ENCODE assay signal across 11 mouse cellular contexts in the genomic region with DNA sequence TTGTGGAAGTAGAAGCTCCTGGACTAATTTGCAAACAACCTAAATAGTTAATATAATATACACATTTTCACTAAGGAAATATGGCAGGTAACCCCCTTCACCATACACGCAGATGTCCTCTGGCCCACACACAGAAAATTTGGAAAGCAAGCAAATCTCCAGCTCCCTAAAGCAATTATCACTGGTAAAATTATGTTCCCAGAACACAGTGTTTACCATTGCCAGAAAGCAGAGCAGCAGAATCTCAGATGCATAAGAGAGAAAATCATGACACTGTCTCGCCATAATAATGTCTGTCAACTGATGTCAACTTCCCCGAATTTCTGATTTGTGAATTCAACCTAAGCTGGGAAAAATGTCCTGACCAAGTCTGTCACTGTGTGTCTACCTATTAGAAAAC.
"Had no signal": no experiment of that assay in that cellular context is flagged by ENCODE, and none has a peak within 500 bp of the region (broad histone marks: within the 10 kb centered on the region; RNA-seq: fewer than 3 reads in every experiment).

No protein-coding gene starts in this region.

- ATAC-seq: lung, postnatal 0 days; midbrain, embryonic 13.5 days had no signal

- DNase-seq: kidney, adult 18-20 months; kidney, postnatal 10 days; kidney, postnatal 4 days; lung, adult 2 months; lung, postnatal 36 days; thymus, postnatal 14 days had no signal

- H3K4me3 ChIP-seq: limb, embryonic 10.5 days; liver, embryonic 15.5 days; midbrain, embryonic 13.5 days; neural tube, embryonic 15.5 days had no signal

- H3K27ac ChIP-seq: limb, embryonic 10.5 days; liver, embryonic 15.5 days; midbrain, embryonic 13.5 days; neural tube, embryonic 15.5 days had no signal
